Mouse (Mus musculus): ENCODE results near the gene Zfp871.

GRCm38 (mm10) chr17:32757331-32757730 lies 30.8 kb downstream of the Zfp871 start:
- no peak for TF ChIP-seq CTCF (IDR thresholded peaks at IDR 0.05; ENCODE audit: extremely low read depth, insufficient read depth, low read length)
- TF ChIP-seq POLR2A (IDR thresholded peaks at IDR 0.05; ENCODE audit: extremely low read depth, insufficient read depth, low read length), result no peak

Data from cortical plate, adult 2 months (tissue).